Mouse (Mus musculus): ENCODE measurements around the gene Chpf2. TPM values are rescaled to one million over a fixed set of nuclear protein-coding genes. Genes with fewer than 3 reads are reported as not detected.
A peak's percentile ranks its signal among the peaks of the same experiment; 100 is the strongest.

The Chpf2 gene
- polyA plus RNA-seq, 1 experiment = not detected

GRCm38 (mm10) chr5:24611366-24612301 is 25.1 kb downstream of the Chpf2 start:
- TF ChIP-seq POLR2A (IDR thresholded peaks at IDR 0.05; ENCODE audit: insufficient read depth, low read depth, low read length) = no peak
- no peak for TF ChIP-seq CTCF (IDR thresholded peaks at IDR 0.05; ENCODE audit: insufficient read depth, low read depth, low read length)
- 34% methylated on average over 7 of the region's 7 CpGs for WGBS
- Histone ChIP-seq H3K27ac (ENCODE audit: insufficient read depth, low read depth, low read length) (no peak overlapping the region; the same call in 1 of the 2 replicates), H3K4me1 (ENCODE audit: control insufficient read depth, insufficient read depth, low read length) (peaks cover 44% of the 10 kb centered on the region), H3K4me3 (ENCODE audit: insufficient read depth, low read depth, low read length) (no peak overlapping the region)

DNA sequence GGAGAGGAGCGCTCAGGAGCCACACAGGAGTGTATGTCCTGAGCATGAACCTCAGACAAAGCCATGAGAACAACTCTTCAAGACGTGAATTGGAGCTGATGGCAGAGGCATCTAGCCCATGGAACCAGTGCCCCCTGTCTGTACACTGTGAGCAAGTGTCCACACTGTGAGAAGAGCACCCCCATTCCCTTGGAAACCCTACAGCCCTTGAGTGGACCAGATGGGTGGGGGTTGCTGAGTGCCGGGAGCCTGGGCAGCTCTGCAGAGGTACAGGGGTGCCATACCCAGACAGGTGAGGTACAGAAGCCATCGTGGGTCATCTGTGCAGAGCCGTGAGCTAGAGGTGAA is 25.7 kb downstream of the Chpf2 start:
- Histone ChIP-seq H3K27ac (ENCODE audit: insufficient read depth, low read depth, low read length) (no peak overlapping the region), H3K4me3 (ENCODE audit: insufficient read depth, low read depth, low read length) (no peak overlapping the region), H3K4me1 (ENCODE audit: control insufficient read depth, insufficient read depth, low read length) (peaks cover 41% of the 10 kb centered on the region)
- TF ChIP-seq CTCF (IDR thresholded peaks at IDR 0.05; ENCODE audit: insufficient read depth, low read depth, low read length) = no peak
- no peak for TF ChIP-seq POLR2A (IDR thresholded peaks at IDR 0.05; ENCODE audit: insufficient read depth, low read depth, low read length)
- WGBS = 58% methylated on average over 5 of the region's 5 CpGs

GRCm38 (mm10) chr5:24615097-24615496 is 28.6 kb downstream of the Chpf2 start:
- no peak for TF ChIP-seq CTCF (IDR thresholded peaks at IDR 0.05; ENCODE audit: insufficient read depth, low read depth, low read length)
- no peak for TF ChIP-seq POLR2A (IDR thresholded peaks at IDR 0.05; ENCODE audit: insufficient read depth, low read depth, low read length)
- H3K27ac ChIP-seq (ENCODE audit: insufficient read depth, low read depth, low read length) = no peak overlapping the region
- WGBS = 59% methylated on average over 6 of the region's 6 CpGs

DNA sequence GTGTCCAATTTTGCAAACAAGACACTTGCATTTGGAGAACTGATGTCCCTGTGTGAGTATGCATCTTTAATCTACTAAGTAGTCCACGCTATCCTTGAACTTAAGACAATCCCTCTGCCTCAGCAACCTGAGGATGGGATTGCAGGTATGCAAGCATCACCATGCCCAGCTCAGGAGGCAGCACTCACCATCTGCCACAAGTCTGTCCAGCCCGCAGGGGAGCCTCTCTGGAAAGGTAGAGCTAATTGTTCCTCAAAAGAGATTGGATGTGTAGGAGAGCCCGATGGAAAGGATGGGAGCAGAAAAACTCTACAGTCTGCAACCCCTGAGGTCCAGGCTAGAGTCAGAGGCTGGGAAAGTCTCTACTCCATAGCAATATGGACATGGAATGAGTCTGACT is 32.4 kb downstream of the Chpf2 start:
- TF ChIP-seq CTCF (IDR thresholded peaks at IDR 0.05; ENCODE audit: insufficient read depth, low read depth, low read length) (no peak), POLR2A (IDR thresholded peaks at IDR 0.05; ENCODE audit: insufficient read depth, low read depth, low read length) (no peak)
- WGBS = 93% methylated on average over 3 of the region's 3 CpGs
- Histone ChIP-seq H3K4me1 (ENCODE audit: control insufficient read depth, insufficient read depth, low read length) (peaks cover 55% of the 10 kb centered on the region), H3K27ac (ENCODE audit: insufficient read depth, low read depth, low read length) (no peak overlapping the region), H3K4me3 (ENCODE audit: insufficient read depth, low read depth, low read length) (no peak overlapping the region)

More at GRCm38 (mm10) chr5:24615097-24615496, 28.6 kb downstream of the Chpf2 start:
- H3K4me3 ChIP-seq (ENCODE audit: insufficient read depth, low read depth, low read length) = no peak overlapping the region
- peaks cover 36% of the 10 kb centered on the region for H3K4me1 ChIP-seq (ENCODE audit: control insufficient read depth, insufficient read depth, low read length)

GRCm38 (mm10) chr5:24620116-24620515 is 33.6 kb downstream of the Chpf2 start:
- H3K4me3 ChIP-seq (ENCODE audit: insufficient read depth, low read depth, low read length) = no peak overlapping the region
- TF ChIP-seq CTCF (IDR thresholded peaks at IDR 0.05; ENCODE audit: insufficient read depth, low read depth, low read length) (no peak), POLR2A (IDR thresholded peaks at IDR 0.05; ENCODE audit: insufficient read depth, low read depth, low read length) (no peak)
- peaks cover 50% of the 10 kb centered on the region for H3K4me1 ChIP-seq (ENCODE audit: control insufficient read depth, insufficient read depth, low read length)
- H3K27ac ChIP-seq (ENCODE audit: insufficient read depth, low read depth, low read length) = no peak overlapping the region
- WGBS = 68% methylated on average over 8 of the region's 8 CpGs

DNA sequence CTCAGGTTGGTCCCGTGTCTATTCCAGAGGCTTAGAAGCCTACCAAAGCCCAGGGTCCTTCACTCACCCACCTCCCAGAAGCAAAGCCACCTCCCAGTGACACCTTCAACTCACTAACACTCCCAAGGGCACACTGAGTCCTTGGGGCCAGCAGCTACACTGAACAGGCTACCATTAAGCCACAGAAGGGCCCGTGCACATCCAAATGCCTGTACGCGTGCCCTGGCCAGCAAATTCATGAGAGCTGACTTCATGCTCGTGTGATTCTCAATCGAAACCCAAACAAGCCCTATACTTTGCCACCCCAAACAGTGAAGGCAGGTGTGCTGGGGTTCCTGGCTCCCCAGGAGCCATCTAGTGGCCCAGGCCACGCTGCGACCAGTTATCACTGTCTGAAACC is 34.1 kb downstream of the Chpf2 start:
- peaks cover 45% of the 10 kb centered on the region for H3K4me1 ChIP-seq (ENCODE audit: control insufficient read depth, insufficient read depth, low read length)
- H3K4me3 ChIP-seq (ENCODE audit: insufficient read depth, low read depth, low read length) = no peak overlapping the region
- H3K27ac ChIP-seq (ENCODE audit: insufficient read depth, low read depth, low read length) = no peak overlapping the region
- TF ChIP-seq POLR2A (IDR thresholded peaks at IDR 0.05; ENCODE audit: insufficient read depth, low read depth, low read length) (no peak), CTCF (IDR thresholded peaks at IDR 0.05; ENCODE audit: insufficient read depth, low read depth, low read length) (no peak)
- 89% methylated on average over 8 of the region's 8 CpGs for WGBS

GRCm38 (mm10) chr5:24622386-24623040 is 36.0 kb downstream of the Chpf2 start:
- TF ChIP-seq POLR2A (IDR thresholded peaks at IDR 0.05; ENCODE audit: insufficient read depth, low read depth, low read length) = no peak
- TF ChIP-seq CTCF (IDR thresholded peaks at IDR 0.05; ENCODE audit: insufficient read depth, low read depth, low read length) = no peak
- H3K4me1 ChIP-seq (ENCODE audit: control insufficient read depth, insufficient read depth, low read length) = peaks cover 41% of the 10 kb centered on the region
- H3K4me3 ChIP-seq (ENCODE audit: insufficient read depth, low read depth, low read length) = no peak overlapping the region
- H3K27ac ChIP-seq (ENCODE audit: insufficient read depth, low read depth, low read length) = no peak overlapping the region
- 83% methylated on average over 7 of the region's 7 CpGs for WGBS

DNA sequence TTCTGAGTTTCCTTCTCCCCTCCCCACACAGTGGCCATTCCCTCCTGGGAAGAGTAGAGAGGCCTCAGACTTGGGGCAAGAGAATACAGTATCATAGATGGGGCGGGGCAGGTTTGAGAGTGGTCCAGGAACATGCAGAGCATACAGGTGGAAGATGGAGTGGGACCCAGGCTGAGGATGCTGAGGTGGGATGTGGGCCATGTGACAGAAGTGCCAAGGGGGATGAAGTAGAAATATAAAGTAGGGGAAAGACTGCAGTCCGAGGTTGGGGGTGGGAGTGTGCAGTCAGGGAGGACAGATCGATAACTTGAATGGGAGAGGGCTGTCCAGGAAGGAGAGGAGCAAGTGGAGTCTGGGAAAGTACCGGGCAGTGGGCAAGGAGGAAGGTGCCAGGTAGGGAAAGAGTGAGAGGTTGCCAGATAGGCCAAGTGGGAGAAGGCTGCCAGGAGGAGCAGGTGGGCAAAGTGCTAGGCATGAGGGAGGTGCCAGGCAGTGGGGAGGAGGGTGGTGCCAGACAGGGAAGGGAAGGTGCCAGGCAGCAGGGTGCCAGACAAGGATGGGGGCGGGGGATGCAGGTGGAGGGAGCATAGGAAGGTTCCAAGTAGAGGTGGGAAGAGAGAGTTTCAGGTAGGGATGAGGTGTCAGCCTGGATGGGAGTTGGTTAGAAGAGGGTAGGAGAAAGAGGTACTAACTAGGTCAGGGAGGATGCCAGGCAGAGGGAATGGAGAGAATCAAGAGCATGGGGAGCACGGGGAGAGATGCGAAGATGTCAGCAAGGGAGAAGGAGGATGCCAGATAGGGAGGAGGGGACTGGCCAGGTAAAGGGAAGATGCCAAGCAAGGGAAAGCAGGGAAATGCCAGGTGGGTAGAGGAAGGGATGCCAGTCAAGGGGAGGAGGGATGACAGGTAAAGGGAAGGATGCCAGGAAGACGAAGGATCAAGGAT is 36.8 kb downstream of the Chpf2 start:
- TF ChIP-seq CTCF (IDR thresholded peaks at IDR 0.05; ENCODE audit: insufficient read depth, low read depth, low read length) (no peak), POLR2A (IDR thresholded peaks at IDR 0.05; ENCODE audit: insufficient read depth, low read depth, low read length) (no peak)
- Histone ChIP-seq H3K4me1 (ENCODE audit: control insufficient read depth, insufficient read depth, low read length) (peaks cover 41% of the 10 kb centered on the region), H3K4me3 (ENCODE audit: insufficient read depth, low read depth, low read length) (peak overlapping the region; percentile 76), H3K27ac (ENCODE audit: insufficient read depth, low read depth, low read length) (peak overlapping the region; percentile 38; the same call in 1 of the 2 replicates)
- WGBS = 46% methylated on average over 8 of the region's 8 CpGs

Measured in olfactory bulb, adult 2 months (tissue).